In genomic region chr7:100279803-100280202, GRCm38 (mm10) we compare ENCODE assay signal across 9 mouse cellular contexts. TPM values are rescaled to one million over a fixed set of nuclear protein-coding genes. Genes with fewer than 3 reads are reported as not detected.
DNase-seq lines count a peak whose midpoint lies in the region; ATAC-seq lines count a peak whose summit lies in the region.
"Had no signal": no experiment of that assay in that cellular context is flagged by ENCODE, and none has a peak within 500 bp of the region (broad histone marks: within the 10 kb centered on the region; RNA-seq: fewer than 3 reads in every experiment).

No protein-coding gene starts in this region.

- H3K36me3 ChIP-seq in forebrain, embryonic 15.5 days, result no peaks in the 10 kb centered on the region

- peak; percentile 53 for ATAC-seq in granulocyte monocyte progenitor cell, adult 5-6 weeks (replicated peaks; ENCODE audit: poor library complexity, severe bottlenecking)
- no peak for ATAC-seq in forebrain, embryonic 15.5 days (replicated peaks)

- H3K27ac ChIP-seq in forebrain, embryonic 15.5 days (replicated peaks), result no peak overlapping the region

- H3K4me3 ChIP-seq in forebrain, embryonic 15.5 days, result no peak overlapping the region

- H3K4me2 ChIP-seq in forebrain, embryonic 15.5 days (replicated peaks), result no peak overlapping the region

- H3K9ac ChIP-seq in forebrain, embryonic 15.5 days (replicated peaks), result no peak overlapping the region

- H3K4me1 ChIP-seq in forebrain, embryonic 15.5 days, result 0 out of 2 replicates have a peak, but pooled peaks cover 4% of the 10 kb centered on the region

- H3K9me3 ChIP-seq in forebrain, embryonic 15.5 days, result no peaks in the 10 kb centered on the region

- DNase-seq in gastrocnemius, postnatal 10 days, result peak; percentile 17
- DNase-seq in gastrocnemius, postnatal 36 days, result no peak
- DNase-seq in ovary, postnatal 14 days (ENCODE audit: low spot score), result peak; percentile 45
- DNase-seq in ovary, adult 18-20 months (ENCODE audit: low spot score), result no peak
- DNase-seq in brain, adult 2 months (ENCODE audit: low read depth, low spot score), result peak; percentile 79
- DNase-seq in lung, postnatal 25 days (ENCODE audit: low spot score), result peak; percentile 59

- H3K27me3 ChIP-seq in forebrain, embryonic 15.5 days, result peaks cover 7% of the 10 kb centered on the region; the same call in 1 of the 2 replicates

- 0% methylated on average over 1 of the region's 1 CpGs for WGBS in forebrain, embryonic 15.5 days

- intact Hi-C loops in gastrocnemius, postnatal 36 days (cut with DNase I), result loop anchor here (2.0 to 5.0 kb wide), 2 partner anchors 47 to 112 kb away; no protein-coding TSS in a partner anchor

RNA-seq across cellular contexts. Expression of gene P4ha3, which starts 5.5 kb away (rescaled TPM):
- total RNA-seq in gastrocnemius, postnatal 10 days (2021), result 1 to 10 TPM; 3.5 to 5.7 TPM
- under 1 TPM; 0.32 to 0.36 TPM for total RNA-seq in gastrocnemius, postnatal 36 days (2021)
- not detected in 2 replicates for total RNA-seq in granulocyte monocyte progenitor cell, adult 5-6 weeks (2014; fragmentation: Nextera tagmentation)
- not detected in 2 replicates for total RNA-seq in granulocyte monocyte progenitor cell, adult 5-6 weeks (2017)
- polyA plus RNA-seq in forebrain, embryonic 15.5 days (2015; fragmentation: Nextera tagmentation; extraction: Ambion mirVana), result 2.4 and 2.7 TPM in 2 replicates
- total RNA-seq: neutrophil, adult 5-6 weeks had no signal

RNA-seq across cellular contexts. Expression of gene Pgm2l1, which starts 52.6 kb away (rescaled TPM):
- 10 to 100 TPM; 11.4 to 11.5 TPM for total RNA-seq in gastrocnemius, postnatal 10 days (2021)
- 10 to 100 TPM; 18.3 to 18.7 TPM for total RNA-seq in gastrocnemius, postnatal 36 days (2021)
- total RNA-seq in granulocyte monocyte progenitor cell, adult 5-6 weeks (2014; fragmentation: Nextera tagmentation), result 7.9 and 10.8 TPM in 2 replicates
- 6.7 and 8.4 TPM in 2 replicates for total RNA-seq in granulocyte monocyte progenitor cell, adult 5-6 weeks (2017)
- 13.5 and 14.5 TPM in 2 replicates for polyA plus RNA-seq in forebrain, embryonic 15.5 days (2015; fragmentation: Nextera tagmentation; extraction: Ambion mirVana)

Comparison
In these comparisons a context has a peak if more than half of its experiments do, and no peak if none do; other contexts are left out.
1. DNase-seq: peak in gastrocnemius, postnatal 10 days (single experiment), ovary, postnatal 14 days (single experiment), brain, adult 2 months (single experiment) and lung, postnatal 25 days (single experiment); none in gastrocnemius, postnatal 36 days (0 of 2) and ovary, adult 18-20 months (single experiment).